Mouse (Mus musculus): ENCODE measurements around the gene Pnkd. TPM values are rescaled to one million over a fixed set of nuclear protein-coding genes. Genes with fewer than 3 reads are reported as not detected.

Pnkd gene
- polyA plus RNA-seq, 1 experiment = 10.0 TPM

- TF ChIP-seq GATA1 (IDR thresholded peaks at IDR 0.05; ENCODE audit: low read length) (no peak), TAL1 (IDR thresholded peaks at IDR 0.05; ENCODE audit: low read length) (no peak)
Observed at GRCm38 (mm10) chr1:74370040-74370439, 85.3 kb downstream of the Pnkd start.

GRCm38 (mm10) chr1:74373372-74373771, 88.6 kb downstream of the Pnkd start:
- H3K27me3 ChIP-seq (ENCODE audit: control insufficient read depth) = peaks cover 7% of the 10 kb centered on the region
- H3K4me1 ChIP-seq (ENCODE audit: control insufficient read depth) = peaks cover 4% of the 10 kb centered on the region
- no peaks in the 10 kb centered on the region for H3K36me3 ChIP-seq (ENCODE audit: control insufficient read depth)
- no peak overlapping the region for H3K4me3 ChIP-seq (replicated peaks)
- no peaks in the 10 kb centered on the region for H3K9me3 ChIP-seq (ENCODE audit: control insufficient read depth, low read length)
- TF ChIP-seq TAL1 (IDR thresholded peaks at IDR 0.05; ENCODE audit: low read length) (no peak), GATA1 (IDR thresholded peaks at IDR 0.05; ENCODE audit: low read length) (no peak)

More at GRCm38 (mm10) chr1:74370040-74370439, 85.3 kb downstream of the Pnkd start:
- Histone ChIP-seq H3K36me3 (ENCODE audit: control insufficient read depth) (no peaks in the 10 kb centered on the region), H3K4me1 (ENCODE audit: control insufficient read depth) (peaks cover 16% of the 10 kb centered on the region), H3K4me3 (replicated peaks) (no peak overlapping the region), H3K9me3 (ENCODE audit: control insufficient read depth, low read length) (no peaks in the 10 kb centered on the region), H3K27me3 (ENCODE audit: control insufficient read depth) (peaks cover 13% of the 10 kb centered on the region)

GRCm38 (mm10) chr1:74374980-74375379, 90.2 kb downstream of the Pnkd start, which contains the start of gene Slc11a1:
Gene Slc11a1, plus strand, starts transcription at chr1:74375195.
- Histone ChIP-seq H3K9me3 (ENCODE audit: control insufficient read depth, low read length) (no peaks in the 10 kb centered on the region), H3K36me3 (ENCODE audit: control insufficient read depth) (no peaks in the 10 kb centered on the region), H3K4me3 (replicated peaks) (no peak within 1 kb of the TSS), H3K27me3 (ENCODE audit: control insufficient read depth) (peaks cover 7% of the 10 kb centered on the region), H3K4me1 (ENCODE audit: control insufficient read depth) (peaks cover 6% of the 10 kb centered on the region)
- TF ChIP-seq TAL1 (IDR thresholded peaks at IDR 0.05; ENCODE audit: low read length) (no peak), GATA1 (IDR thresholded peaks at IDR 0.05; ENCODE audit: low read length) (no peak)

GRCm38 (mm10) chr1:74375561-74375960, 90.8 kb downstream of the Pnkd start:
- H3K4me1 ChIP-seq (ENCODE audit: control insufficient read depth) = peaks cover 7% of the 10 kb centered on the region
- H3K4me3 ChIP-seq (replicated peaks) = no peak overlapping the region
- TF ChIP-seq TAL1 (IDR thresholded peaks at IDR 0.05; ENCODE audit: low read length) (no peak), GATA1 (IDR thresholded peaks at IDR 0.05; ENCODE audit: low read length) (no peak)
- H3K36me3 ChIP-seq (ENCODE audit: control insufficient read depth) = no peaks in the 10 kb centered on the region
- no peaks in the 10 kb centered on the region for H3K9me3 ChIP-seq (ENCODE audit: control insufficient read depth, low read length)
- peaks cover 7% of the 10 kb centered on the region for H3K27me3 ChIP-seq (ENCODE audit: control insufficient read depth)

- TF ChIP-seq TAL1 (IDR thresholded peaks at IDR 0.05; ENCODE audit: low read length) (no peak), GATA1 (IDR thresholded peaks at IDR 0.05; ENCODE audit: low read length) (no peak)
Observed at GRCm38 (mm10) chr1:74376396-74376795, 91.7 kb downstream of the Pnkd start.

GRCm38 (mm10) chr1:74379058-74379504, 94.4 kb downstream of the Pnkd start:
- Histone ChIP-seq H3K36me3 (ENCODE audit: control insufficient read depth) (no peaks in the 10 kb centered on the region), H3K27me3 (ENCODE audit: control insufficient read depth) (peaks cover 11% of the 10 kb centered on the region; the same call in 1 of the 2 replicates), H3K9me3 (ENCODE audit: control insufficient read depth, low read length) (no peaks in the 10 kb centered on the region), H3K4me1 (ENCODE audit: control insufficient read depth) (peaks cover 27% of the 10 kb centered on the region), H3K4me3 (replicated peaks) (no peak overlapping the region)
- TF ChIP-seq GATA1 (IDR thresholded peaks at IDR 0.05; ENCODE audit: low read length) (no peak), TAL1 (IDR thresholded peaks at IDR 0.05; ENCODE audit: low read length) (no peak)

More at GRCm38 (mm10) chr1:74376396-74376795, 91.7 kb downstream of the Pnkd start:
- Histone ChIP-seq H3K4me3 (replicated peaks) (no peak overlapping the region), H3K36me3 (ENCODE audit: control insufficient read depth) (no peaks in the 10 kb centered on the region), H3K4me1 (ENCODE audit: control insufficient read depth) (peaks cover 11% of the 10 kb centered on the region), H3K27me3 (ENCODE audit: control insufficient read depth) (peaks cover 10% of the 10 kb centered on the region), H3K9me3 (ENCODE audit: control insufficient read depth, low read length) (no peaks in the 10 kb centered on the region)

- H3K27me3 ChIP-seq (ENCODE audit: control insufficient read depth) = peaks cover 8% of the 10 kb centered on the region; the same call in 1 of the 2 replicates
- H3K9me3 ChIP-seq (ENCODE audit: control insufficient read depth, low read length) = no peaks in the 10 kb centered on the region
- no peaks in the 10 kb centered on the region for H3K36me3 ChIP-seq (ENCODE audit: control insufficient read depth)
- no peak overlapping the region for H3K4me3 ChIP-seq (replicated peaks)
- H3K4me1 ChIP-seq (ENCODE audit: control insufficient read depth) = peaks cover 37% of the 10 kb centered on the region
- TF ChIP-seq TAL1 (IDR thresholded peaks at IDR 0.05; ENCODE audit: low read length) = no peak
- TF ChIP-seq GATA1 (IDR thresholded peaks at IDR 0.05; ENCODE audit: low read length) = no peak
Observed at GRCm38 (mm10) chr1:74380484-74380883, 95.8 kb downstream of the Pnkd start.

- Histone ChIP-seq H3K9me3 (ENCODE audit: control insufficient read depth, low read length) (no peaks in the 10 kb centered on the region), H3K36me3 (ENCODE audit: control insufficient read depth) (no peaks in the 10 kb centered on the region), H3K27me3 (ENCODE audit: control insufficient read depth) (0 out of 2 replicates have a peak, but pooled peaks cover 6% of the 10 kb centered on the region), H3K4me1 (ENCODE audit: control insufficient read depth) (peaks cover 42% of the 10 kb centered on the region), H3K4me3 (replicated peaks) (no peak overlapping the region)
- TF ChIP-seq GATA1 (IDR thresholded peaks at IDR 0.05; ENCODE audit: low read length) (no peak), TAL1 (IDR thresholded peaks at IDR 0.05; ENCODE audit: low read length) (no peak)
Observed at GRCm38 (mm10) chr1:74381588-74382021, 96.9 kb downstream of the Pnkd start.

- no peak overlapping the region for H3K4me3 ChIP-seq (replicated peaks)
- H3K4me1 ChIP-seq (ENCODE audit: control insufficient read depth) = peaks cover 59% of the 10 kb centered on the region
- no peak for TF ChIP-seq GATA1 (IDR thresholded peaks at IDR 0.05; ENCODE audit: low read length)
- TF ChIP-seq TAL1 (IDR thresholded peaks at IDR 0.05; ENCODE audit: low read length) = no peak
- 0 out of 2 replicates have a peak, but pooled peaks cover 6% of the 10 kb centered on the region for H3K27me3 ChIP-seq (ENCODE audit: control insufficient read depth)
- H3K36me3 ChIP-seq (ENCODE audit: control insufficient read depth) = no peaks in the 10 kb centered on the region
- no peaks in the 10 kb centered on the region for H3K9me3 ChIP-seq (ENCODE audit: control insufficient read depth, low read length)
Observed at GRCm38 (mm10) chr1:74383385-74383784, 98.7 kb downstream of the Pnkd start.
